Mouse (Mus musculus) hindbrain, embryonic 16.5 days (tissue): ENCODE measurements at regions not wholly inside any gene's neighbourhood (a gene's known extent, or its start where the extent isn't known, plus 50 kb on each side); places are given as distances from the start of the nearest gene placed in this dataset.

ENCODE experiments used
- ATAC-seq: fragments of 200-750 bp; cut with Nextera tagmentation; 2 replicates; pipeline ENCODE4 v1.8.0; 2017; ENCODE audit warnings: moderate TSS enrichment, moderate library complexity
- H3K27ac ChIP-seq: fragments of 300-500 bp; sonication (generic); 2 replicates; pipeline ENCODE4 v1.5.1; 2014; ENCODE audit warnings: low read depth, mild to moderate bottlenecking, control low read depth, low read length, moderate library complexity
- H3K27me3 ChIP-seq: fragments of 300-500 bp; sonication (generic); replicated peaks from 2 replicates; pipeline ENCODE4 v1.6.1; 2014; ENCODE audit warnings: low read length; ENCODE audit not compliant: control insufficient read depth, insufficient read depth
- H3K36me3 ChIP-seq: fragments of 300-500 bp; sonication (generic); 2 replicates; pipeline ENCODE4 v1.6.1; 2014; ENCODE audit warnings: mild to moderate bottlenecking, low read length, moderate library complexity, mixed read lengths; ENCODE audit not compliant: control insufficient read depth, insufficient read depth
- H3K4me1 ChIP-seq: fragments of 300-500 bp; sonication (generic); 2 replicates; pipeline ENCODE4 v1.6.1; 2014; ENCODE audit warnings: low read depth, low read length; ENCODE audit not compliant: control insufficient read depth, insufficient read depth
- H3K4me2 ChIP-seq: fragments of 300-500 bp; sonication (generic); 2 replicates; pipeline ENCODE4 v1.6.1; 2014; ENCODE audit warnings: mild to moderate bottlenecking, low read length, control low read depth, moderate library complexity
- H3K4me3 ChIP-seq: fragments of 300-500 bp; sonication (generic); 2 replicates; pipeline ENCODE4 v1.5.1; 2014; ENCODE audit warnings: mild to moderate bottlenecking, low read length, control low read depth, moderate library complexity
- H3K9ac ChIP-seq: fragments of 300-500 bp; sonication (generic); 2 replicates; pipeline ENCODE4 v1.6.1; 2014; ENCODE audit warnings: low read depth, mild to moderate bottlenecking, control low read depth, low read length, moderate library complexity
- H3K9me3 ChIP-seq: fragments of 300-500 bp; sonication (generic); 2 replicates; pipeline ENCODE4 v1.6.1; 2014; ENCODE audit warnings: mild to moderate bottlenecking, low read length, moderate library complexity; ENCODE audit not compliant: control insufficient read depth
- WGBS: fragments of 180-500 bp; shearing (Covaris S2); extraction: QIAGEN DNeasy Blood & Tissue Kit; methylation state at CpG from one replicate; pipeline ENCODE4 v1.1.7; 2014; 5-methylcytosine and 5-hydroxymethylcytosine counted together

DNA sequence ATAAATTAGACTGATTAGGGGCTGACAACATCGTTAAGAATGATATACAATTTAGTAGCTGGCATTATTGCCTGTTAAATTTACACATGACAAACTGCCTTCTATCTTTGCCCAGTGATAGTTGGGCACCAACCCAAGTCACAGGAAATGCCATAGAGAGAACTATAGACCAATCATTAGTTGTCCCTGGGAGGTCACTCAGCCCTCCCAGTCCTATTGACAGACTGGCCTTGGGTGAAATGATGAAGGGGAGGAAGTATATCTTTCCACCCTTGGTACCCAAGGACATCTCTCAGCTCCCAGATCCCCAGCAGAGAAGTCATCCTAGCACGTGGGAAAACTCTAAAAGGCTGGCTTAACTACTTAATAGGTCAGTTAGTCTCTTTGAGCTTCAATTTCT lies 139.8 kb downstream of the Aipl1 start:
- Histone ChIP-seq H3K4me3 (no peak overlapping the region), H3K9me3 (no peaks in the 10 kb centered on the region), H3K27me3 (no peaks in the 10 kb centered on the region), H3K4me2 (no peak overlapping the region), H3K9ac (no peak overlapping the region), H3K4me1 (no peaks in the 10 kb centered on the region), H3K27ac (no peak overlapping the region), H3K36me3 (no peaks in the 10 kb centered on the region)
- 52% methylated on average over 2 of the region's 2 CpGs for WGBS
- ATAC-seq: no peak

DNA sequence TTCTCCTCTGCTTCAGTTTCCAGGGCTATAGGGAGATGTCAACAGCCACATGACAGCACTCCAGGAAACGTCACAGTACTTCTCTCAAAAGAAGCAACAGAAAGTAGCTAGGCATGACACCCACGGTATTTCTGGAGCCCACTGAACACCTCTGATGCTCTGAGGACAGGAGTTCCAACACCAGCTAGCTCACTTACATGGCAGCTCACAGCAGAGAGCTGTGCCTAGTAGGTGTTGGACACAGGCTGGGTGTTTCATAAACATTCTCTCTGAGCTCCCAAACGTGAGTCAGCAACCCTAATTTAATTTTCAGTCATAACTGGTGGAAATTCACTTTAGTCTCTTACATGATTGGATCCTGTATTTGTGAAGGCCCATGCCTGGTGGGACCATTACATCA lies 140.2 kb downstream of the Aipl1 start:
- ATAC-seq: no peak
- H3K36me3 ChIP-seq: no peaks in the 10 kb centered on the region
- no peaks in the 10 kb centered on the region for H3K27me3 ChIP-seq
- H3K4me3 ChIP-seq: no peak overlapping the region
- no peaks in the 10 kb centered on the region for H3K9me3 ChIP-seq
- H3K4me2 ChIP-seq: no peak overlapping the region
- H3K9ac ChIP-seq: no peak overlapping the region
- no peaks in the 10 kb centered on the region for H3K4me1 ChIP-seq
- no peak overlapping the region for H3K27ac ChIP-seq
- WGBS: 56% methylated on average over 3 of the region's 3 CpGs

DNA sequence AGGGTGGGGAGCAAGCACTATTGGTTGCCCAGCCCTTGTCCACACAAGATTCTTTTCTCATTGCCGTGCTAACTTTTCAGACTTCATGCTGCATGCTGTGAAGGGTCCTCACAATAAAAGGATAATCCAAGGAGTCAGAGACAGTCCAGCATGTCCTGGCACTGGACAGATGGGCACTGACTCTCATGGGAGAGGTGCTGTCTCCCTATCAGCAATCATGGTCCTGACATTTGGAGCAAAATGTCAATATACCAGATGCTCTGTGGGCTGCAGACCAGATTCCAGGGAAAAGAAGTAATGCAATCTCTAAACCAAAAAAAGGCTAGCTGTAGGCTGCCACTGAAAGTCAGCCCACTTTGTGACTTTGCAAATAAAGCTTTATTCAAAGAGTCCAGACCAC lies 141.5 kb downstream of the Wscd1 start:
- H3K9ac ChIP-seq: no peak overlapping the region
- ATAC-seq: no peak
- no peaks in the 10 kb centered on the region for H3K36me3 ChIP-seq
- no peaks in the 10 kb centered on the region for H3K4me1 ChIP-seq
- H3K4me2 ChIP-seq: no peak overlapping the region
- no peaks in the 10 kb centered on the region for H3K9me3 ChIP-seq
- 11% methylated on average over 1 of the region's 1 CpGs for WGBS
- H3K4me3 ChIP-seq: no peak overlapping the region
- H3K27me3 ChIP-seq: no peaks in the 10 kb centered on the region
- no peak overlapping the region for H3K27ac ChIP-seq

DNA sequence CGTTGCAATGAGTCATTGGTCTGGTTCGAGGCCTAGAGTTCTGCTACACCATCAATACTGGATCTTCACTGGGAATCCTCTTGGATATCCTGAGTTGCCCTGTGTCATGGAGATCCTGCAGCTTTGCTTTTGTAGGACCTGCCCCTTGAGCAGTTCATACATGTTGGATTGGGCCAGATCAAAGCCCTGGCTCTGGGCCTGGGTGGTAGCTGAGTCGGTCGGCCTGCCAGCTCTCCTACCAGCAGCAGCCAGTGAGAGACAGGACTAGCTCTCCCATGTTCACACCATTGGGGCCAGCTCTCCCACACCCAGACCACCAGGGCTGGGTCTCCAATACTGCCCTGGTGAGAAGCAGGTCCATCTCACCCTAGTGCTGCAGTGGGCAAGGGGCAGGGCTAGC lies 139.4 kb downstream of the Wscd1 start:
- H3K9me3 ChIP-seq: no peaks in the 10 kb centered on the region
- no peak for ATAC-seq
- H3K9ac ChIP-seq: no peak overlapping the region
- no peak overlapping the region for H3K4me3 ChIP-seq
- no peaks in the 10 kb centered on the region for H3K4me1 ChIP-seq
- WGBS: 90% methylated on average over 4 of the region's 4 CpGs
- no peaks in the 10 kb centered on the region for H3K27me3 ChIP-seq
- H3K27ac ChIP-seq: no peak overlapping the region
- no peaks in the 10 kb centered on the region for H3K36me3 ChIP-seq
- H3K4me2 ChIP-seq: no peak overlapping the region

DNA sequence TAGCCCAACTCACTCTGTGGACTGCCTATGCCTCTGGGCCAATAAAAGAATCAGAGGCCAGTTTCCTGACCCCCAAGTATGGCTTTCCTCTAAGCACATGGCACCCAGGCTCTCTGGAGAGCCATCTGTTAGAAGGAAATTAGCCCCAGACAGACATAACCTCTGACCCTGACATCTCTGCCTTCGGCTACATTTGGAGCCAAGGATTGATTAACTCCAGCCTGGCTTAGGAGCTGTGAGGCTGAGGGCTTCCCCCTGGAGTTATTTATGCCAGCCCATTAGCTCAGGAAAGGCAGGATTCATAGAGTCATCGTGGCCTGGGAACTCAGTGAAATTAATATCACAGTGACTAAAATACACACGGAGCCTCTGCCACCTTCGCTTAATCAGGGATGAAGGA lies 137.5 kb downstream of the Wscd1 start:
- no peaks in the 10 kb centered on the region for H3K27me3 ChIP-seq
- ATAC-seq: no peak
- H3K9me3 ChIP-seq: no peaks in the 10 kb centered on the region
- no peak overlapping the region for H3K9ac ChIP-seq
- H3K4me1 ChIP-seq: no peaks in the 10 kb centered on the region
- 27% methylated on average over 4 of the region's 4 CpGs for WGBS
- H3K36me3 ChIP-seq: no peaks in the 10 kb centered on the region
- no peak overlapping the region for H3K4me3 ChIP-seq
- no peak overlapping the region for H3K27ac ChIP-seq
- no peak overlapping the region for H3K4me2 ChIP-seq

DNA sequence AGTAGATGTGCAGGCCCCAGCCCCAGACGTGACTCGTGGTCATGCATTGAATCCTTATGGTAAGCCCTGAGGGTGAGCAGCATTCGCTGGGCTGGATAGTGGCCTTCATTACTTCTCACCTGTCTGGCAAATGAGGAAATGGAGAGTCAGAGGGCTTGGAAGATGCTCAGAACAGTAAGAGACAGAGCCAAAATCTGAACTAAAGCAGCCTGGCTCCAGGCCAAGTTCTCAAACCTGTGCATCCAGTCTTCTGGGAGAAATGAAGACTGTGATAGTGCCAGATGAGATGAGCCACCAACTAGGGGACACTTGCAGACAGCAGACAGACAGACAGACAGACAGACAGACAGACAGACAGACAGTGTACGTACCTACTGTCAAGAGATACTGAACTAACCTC lies 137.1 kb downstream of the Wscd1 start:
- H3K27me3 ChIP-seq: no peaks in the 10 kb centered on the region
- no peaks in the 10 kb centered on the region for H3K9me3 ChIP-seq
- 77% methylated on average over 4 of the region's 4 CpGs for WGBS
- H3K9ac ChIP-seq: no peak overlapping the region
- ATAC-seq: no peak
- no peak overlapping the region for H3K27ac ChIP-seq
- H3K4me3 ChIP-seq: no peak overlapping the region
- H3K4me2 ChIP-seq: no peak overlapping the region
- no peaks in the 10 kb centered on the region for H3K36me3 ChIP-seq
- no peaks in the 10 kb centered on the region for H3K4me1 ChIP-seq

DNA sequence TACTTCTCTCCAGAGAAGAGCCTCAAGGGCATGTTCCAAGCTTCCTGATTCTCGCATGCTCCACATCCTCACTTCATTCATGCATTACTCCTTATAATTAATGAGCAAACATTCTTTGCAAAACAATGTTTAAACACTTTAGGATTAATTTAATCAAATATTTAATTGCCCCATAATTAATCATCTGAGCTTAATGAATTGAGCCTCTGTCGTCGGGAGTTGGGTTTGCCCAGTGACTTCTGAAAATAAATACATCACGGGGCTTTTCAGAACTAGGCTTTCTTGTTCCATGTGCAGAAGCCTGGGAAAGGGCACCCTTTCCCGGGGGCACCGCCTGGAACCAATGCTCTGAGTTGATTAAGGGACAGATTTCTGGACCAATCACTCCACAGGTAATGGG lies 135.1 kb downstream of the Wscd1 start:
- H3K9me3 ChIP-seq: no peaks in the 10 kb centered on the region
- H3K4me1 ChIP-seq: no peaks in the 10 kb centered on the region
- no peak overlapping the region for H3K4me3 ChIP-seq
- ATAC-seq: no peak
- WGBS: 63% methylated on average over 6 of the region's 6 CpGs
- no peak overlapping the region for H3K4me2 ChIP-seq
- H3K9ac ChIP-seq: no peak overlapping the region
- no peak overlapping the region for H3K27ac ChIP-seq
- no peaks in the 10 kb centered on the region for H3K27me3 ChIP-seq
- no peaks in the 10 kb centered on the region for H3K36me3 ChIP-seq

DNA sequence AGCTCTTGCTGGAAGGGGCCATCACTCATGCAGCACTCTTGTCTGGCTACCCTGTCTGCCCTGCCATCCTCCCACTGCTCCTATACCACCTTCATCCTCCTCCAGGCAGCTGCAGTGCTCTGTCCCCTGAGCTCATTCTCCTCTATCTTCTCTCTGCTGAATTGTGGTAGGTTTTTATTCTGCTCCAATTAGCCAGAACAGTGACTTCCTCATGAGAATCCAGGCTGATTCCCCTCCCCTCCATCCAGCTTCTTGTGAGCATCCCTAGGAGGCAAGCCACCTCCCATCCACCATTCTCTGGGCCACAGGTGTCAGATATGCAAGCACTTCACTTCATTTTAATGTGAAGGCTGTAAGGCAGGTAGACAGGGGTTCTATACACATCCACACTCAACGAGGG lies 132.1 kb downstream of the Wscd1 start:
- Histone ChIP-seq H3K4me3 (no peak overlapping the region), H3K4me2 (no peak overlapping the region), H3K27me3 (no peaks in the 10 kb centered on the region), H3K4me1 (no peaks in the 10 kb centered on the region), H3K36me3 (no peaks in the 10 kb centered on the region), H3K9me3 (no peaks in the 10 kb centered on the region), H3K9ac (no peak overlapping the region), H3K27ac (no peak overlapping the region)
- WGBS: 76% methylated on average over 1 of the region's 1 CpGs
- ATAC-seq: no peak

DNA sequence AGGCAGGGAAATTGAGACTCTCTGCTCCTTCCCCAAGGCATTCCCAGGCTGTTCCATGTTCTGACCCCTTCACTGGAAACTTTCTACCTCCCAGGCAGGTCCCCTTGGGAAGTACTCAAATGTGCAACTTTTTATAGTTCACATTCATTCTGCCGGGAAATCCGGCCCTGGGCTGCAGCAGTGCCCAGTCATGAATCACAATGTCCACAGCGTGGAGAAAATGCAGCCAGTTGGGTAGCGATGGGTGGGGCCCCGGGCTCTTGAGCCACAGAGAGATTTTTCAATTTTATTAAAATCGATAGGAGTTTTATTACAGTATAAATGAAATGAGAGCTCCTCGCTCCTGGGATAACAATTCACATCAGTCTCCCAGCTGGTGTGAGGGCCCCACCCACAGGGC lies 121.6 kb downstream of the Wscd1 start:
- Histone ChIP-seq H3K9ac (no peak overlapping the region), H3K27me3 (no peaks in the 10 kb centered on the region), H3K4me2 (no peak overlapping the region), H3K27ac (no peak overlapping the region), H3K4me3 (no peak overlapping the region), H3K36me3 (no peaks in the 10 kb centered on the region), H3K9me3 (no peaks in the 10 kb centered on the region), H3K4me1 (no peaks in the 10 kb centered on the region)
- WGBS: 60% methylated on average over 7 of the region's 7 CpGs
- no peak for ATAC-seq

DNA sequence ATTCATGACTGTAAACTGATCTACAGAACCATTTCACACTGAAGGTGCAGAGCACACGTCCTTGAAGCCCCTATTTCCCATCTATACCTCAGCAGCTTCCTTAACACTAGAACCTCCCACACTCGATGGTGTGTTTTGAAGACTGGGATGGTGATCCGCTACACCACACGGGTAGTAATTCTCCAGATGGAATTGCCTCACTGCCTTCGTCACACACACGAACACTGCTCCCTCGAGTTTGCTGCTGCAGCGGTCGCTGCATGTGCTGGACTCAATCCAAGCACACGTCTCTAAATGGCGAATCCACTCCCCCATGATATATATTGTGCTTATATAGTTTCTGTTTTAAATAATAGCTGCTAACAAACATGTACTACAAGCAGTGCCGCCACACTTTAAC lies 117.0 kb downstream of the Wscd1 start:
- ATAC-seq: no peak
- no peak overlapping the region for H3K4me2 ChIP-seq

More for the DNA sequence above, 117.0 kb downstream of the Wscd1 start:
- Histone ChIP-seq H3K4me1 (no peaks in the 10 kb centered on the region), H3K9ac (no peak overlapping the region), H3K27me3 (no peaks in the 10 kb centered on the region), H3K27ac (no peak overlapping the region), H3K36me3 (no peaks in the 10 kb centered on the region), H3K4me3 (no peak overlapping the region), H3K9me3 (no peaks in the 10 kb centered on the region)
- WGBS: 63% methylated on average over 12 of the region's 12 CpGs
